In the genomic region with DNA sequence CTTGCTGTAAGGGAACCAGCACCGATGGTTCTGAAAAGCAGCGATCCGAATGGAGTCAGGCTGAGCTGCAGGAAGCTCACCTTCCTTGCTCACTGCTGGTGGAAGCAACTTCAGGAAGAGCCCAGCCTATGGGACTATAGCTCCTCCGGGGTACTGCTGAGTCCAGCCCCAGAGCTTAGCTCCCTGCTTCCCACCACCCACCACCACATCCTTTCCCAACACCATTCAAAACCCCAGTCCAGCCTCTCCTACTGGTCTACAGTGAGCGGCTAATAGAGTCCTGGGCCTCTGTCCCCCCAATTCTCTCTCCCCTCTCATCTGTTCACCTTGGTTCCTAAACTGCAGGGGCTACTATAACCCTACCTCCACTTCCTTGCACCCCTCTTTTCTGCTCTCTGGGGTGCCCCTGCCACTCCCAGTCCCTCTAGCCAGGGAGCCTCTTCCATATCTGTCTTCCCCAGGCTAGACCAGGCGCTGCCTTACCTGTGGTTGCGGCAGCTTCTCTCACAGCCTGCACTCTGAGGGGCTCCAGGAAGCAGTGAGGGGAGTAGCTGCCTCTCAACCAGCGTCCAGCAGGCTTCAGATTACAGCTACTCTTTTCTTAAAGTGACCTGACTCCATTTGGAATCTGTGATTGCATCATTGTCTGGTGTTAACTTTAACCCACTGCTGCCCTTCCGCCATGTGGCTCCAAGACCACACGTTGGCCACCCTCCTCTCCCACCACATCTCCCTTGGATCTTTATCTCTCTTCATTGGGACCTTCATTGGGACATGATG, we compare ENCODE assay signal across 8 mouse cellular contexts. TPM values are rescaled to one million over a fixed set of nuclear protein-coding genes. Genes with fewer than 3 reads are reported as not detected.
DNase-seq lines count a peak whose midpoint lies in the region; ATAC-seq and TF ChIP-seq lines count a peak whose summit lies in the region.

Serpinf1 (minus strand) TSS at position 689 of the 780 bp plus-strand sequence.

- H3K36me3 ChIP-seq in erythroblast, embryonic 14.5 days (ENCODE audit: control insufficient read depth) = no peaks in the 10 kb centered on the region; the same call in 1 of the 2 replicates
- no peaks in the 10 kb centered on the region for H3K36me3 ChIP-seq in forebrain, postnatal 0 days (ENCODE audit: insufficient read depth)
- H3K36me3 ChIP-seq in hindbrain, embryonic 11.5 days (ENCODE audit: control insufficient read depth, insufficient read depth, low read length) = no peaks in the 10 kb centered on the region
- H3K36me3 ChIP-seq in liver, embryonic 15.5 days (replicated peaks) = no peaks in the 10 kb centered on the region

- whole genome bisulfite sequencing in forebrain, postnatal 0 days = 58% methylated on average over 10 of the region's 10 CpGs
- 38% methylated on average over 10 of the region's 10 CpGs for WGBS in hindbrain, embryonic 11.5 days
- 27% methylated on average over 10 of the region's 10 CpGs for WGBS in liver, embryonic 15.5 days (ENCODE audit: insufficient replicate concordance)

- DNase-seq in adrenal gland, adult 2 months = no peak
- DNase-seq in forebrain, postnatal 0 days = no peak
- peak; percentile 23 for DNase-seq in hindbrain, embryonic 11.5 days (ENCODE audit: low spot score)
- no peak for DNase-seq in cerebellum, adult 11-12 months

- no peaks in the 10 kb centered on the region for H3K4me1 ChIP-seq in erythroblast, embryonic 14.5 days (ENCODE audit: control insufficient read depth)
- H3K4me1 ChIP-seq in forebrain, postnatal 0 days (ENCODE audit: insufficient read depth) = no peaks in the 10 kb centered on the region
- peaks cover 3% of the 10 kb centered on the region; the same call in 1 of the 2 replicates for H3K4me1 ChIP-seq in hindbrain, embryonic 11.5 days (replicated peaks; ENCODE audit: control insufficient read depth, insufficient read depth, low read length)
- H3K4me1 ChIP-seq in liver, embryonic 15.5 days (replicated peaks) = peaks cover 22% of the 10 kb centered on the region; the same call in 1 of the 2 replicates

- no peak for TF ChIP-seq CTCF in forebrain, postnatal 0 days (IDR thresholded peaks at IDR 0.05; ENCODE audit: low read depth)

- ATAC-seq in erythroblast, adult 5-6 weeks (replicated peaks; ENCODE audit: low FRiP score, poor library complexity, severe bottlenecking) = no peak
- no peak for ATAC-seq in forebrain, postnatal 0 days
- ATAC-seq in hindbrain, embryonic 11.5 days (ENCODE audit: low FRiP score) = no peak
- peak; percentile 28 for ATAC-seq in liver, embryonic 15.5 days (ENCODE audit: insufficient read depth)
- ATAC-seq in inflammation-experienced regulatory T-cells, adult 6 months = no peak

- no peak within 1 kb of the TSS for H3K27ac ChIP-seq in forebrain, postnatal 0 days (ENCODE audit: low read depth, low read length)
- no peak within 1 kb of the TSS for H3K27ac ChIP-seq in hindbrain, embryonic 11.5 days (ENCODE audit: low read depth, low read length)
- peak within 1 kb of the TSS; percentile 33 for H3K27ac ChIP-seq in liver, embryonic 15.5 days (replicated peaks)

- peaks cover 5% of the 10 kb centered on the region; the same call in 1 of the 2 replicates for H3K27me3 ChIP-seq in erythroblast, embryonic 14.5 days (ENCODE audit: control insufficient read depth)
- no peaks in the 10 kb centered on the region for H3K27me3 ChIP-seq in forebrain, postnatal 0 days (ENCODE audit: insufficient read depth, low read length)
- H3K27me3 ChIP-seq in hindbrain, embryonic 11.5 days (ENCODE audit: control insufficient read depth, insufficient read depth, low read length) = no peaks in the 10 kb centered on the region
- H3K27me3 ChIP-seq in liver, embryonic 15.5 days = peaks cover 13% of the 10 kb centered on the region

- no peaks in the 10 kb centered on the region for H3K9me3 ChIP-seq in erythroblast, embryonic 14.5 days (ENCODE audit: control insufficient read depth, low read length)
- H3K9me3 ChIP-seq in forebrain, postnatal 0 days (ENCODE audit: low read length) = no peaks in the 10 kb centered on the region
- no peaks in the 10 kb centered on the region for H3K9me3 ChIP-seq in hindbrain, embryonic 11.5 days (ENCODE audit: control insufficient read depth, low read length)
- H3K9me3 ChIP-seq in liver, embryonic 15.5 days (replicated peaks) = no peaks in the 10 kb centered on the region

- H3K4me2 ChIP-seq in forebrain, postnatal 0 days (ENCODE audit: low read depth) = no peak within 1 kb of the TSS
- peak within 1 kb of the TSS; percentile 6; the same call in 1 of the 2 replicates for H3K4me2 ChIP-seq in hindbrain, embryonic 11.5 days (replicated peaks; ENCODE audit: low read depth, low read length)
- peak within 1 kb of the TSS; percentile 46 for H3K4me2 ChIP-seq in liver, embryonic 15.5 days

- H3K9ac ChIP-seq in forebrain, postnatal 0 days = no peak within 1 kb of the TSS
- H3K9ac ChIP-seq in hindbrain, embryonic 11.5 days (ENCODE audit: low read depth, low read length) = no peak within 1 kb of the TSS
- H3K9ac ChIP-seq in liver, embryonic 15.5 days = peak within 1 kb of the TSS; percentile 39; the same call in 1 of the 2 replicates

- peak within 1 kb of the TSS; percentile 52 for H3K4me3 ChIP-seq in erythroblast, embryonic 14.5 days (replicated peaks)
- H3K4me3 ChIP-seq in forebrain, postnatal 0 days (ENCODE audit: low read depth, low read length) = no peak within 1 kb of the TSS
- H3K4me3 ChIP-seq in hindbrain, embryonic 11.5 days (ENCODE audit: low read depth, low read length) = peak within 1 kb of the TSS; percentile 21; the same call in 1 of the 2 replicates
- peak within 1 kb of the TSS; percentile 50 for H3K4me3 ChIP-seq in liver, embryonic 15.5 days (replicated peaks)

RNA-seq across cellular contexts. Expression of gene Serpinf1, which starts in this region (rescaled TPM):
- 0.18 and 0.25 TPM in 2 replicates for polyA plus RNA-seq in erythroblast, embryonic 14.5 days (2012)
- 3.8 and 10.4 TPM in 2 replicates for total RNA-seq in erythroblast, adult 5-6 weeks (2015; ENCODE audit: low replicate concordance)
- total RNA-seq in erythroblast, adult 5-6 weeks (2017; ENCODE audit: low replicate concordance) = 3.7 and 4.9 TPM in 2 replicates
- 10 to 100 TPM; 21.4 to 31.3 TPM for total RNA-seq in adrenal gland, adult 2 months (2021)
- polyA plus RNA-seq in adrenal gland, adult 2 months (2012; rRNA removed) = 43.7 and 74.1 TPM in 2 replicates
- total RNA-seq in forebrain, postnatal 0 days (2014; rRNA removed) = 43.0 and 53.3 TPM in 2 replicates
- 44.6 and 57.7 TPM in 2 replicates for polyA plus RNA-seq in forebrain, postnatal 0 days (2015; fragmentation: Nextera tagmentation; extraction: Ambion mirVana)
- polyA plus RNA-seq in hindbrain, embryonic 11.5 days (2014; fragmentation: Nextera tagmentation; extraction: Ambion mirVana) = 90.5 and 91.3 TPM in 2 replicates
- 265 and 279 TPM in 2 replicates for polyA plus RNA-seq in liver, embryonic 15.5 days (2015; fragmentation: Nextera tagmentation; extraction: Ambion mirVana)
- 1 to 10 TPM; 3.3 to 5.0 (median 4.9) TPM for polyA plus RNA-seq in inflammation-experienced regulatory T-cells, adult 6 months (2017; shearing (Covaris generic))
